Mouse (Mus musculus) left cerebral cortex, postnatal 10 days (tissue): ENCODE results near the gene Dis3l. TPM values are rescaled to one million over a fixed set of nuclear protein-coding genes. Genes with fewer than 3 reads are reported as not detected.
"Not testable (repeated sequence)": the region's sequence is repeated elsewhere in the genome, so short reads cannot be mapped to it uniquely, and the experiment has no call there.

Experiments
- DNase-seq, 2 experiments: peaks; one replicate each; pipeline ENCODE4 v3.0.0; 2021 to 2022; ENCODE audit warnings: low spot score in 2 of 2, mixed read lengths in 1 of 2; ENCODE audit errors: extremely low spot score in 1 of 2
- intact Hi-C: fragments of 180-260 bp; cut with DNase I; formaldehyde crosslinking; loops from one replicate; pipeline ENCODE4 v1.15.1; 2025
- total RNA-seq, 2 experiments: library from RNA; stranded (reverse); gene quantifications; 2 replicates each; pipeline ENCODE4 v1.2.3; 2021

Dis3l gene
- total RNA-seq, 2 experiments from 2014 or later, result 28.5 to 30.2 TPM

GRCm38 (mm10) chr9:64273757-64274156 is 67.3 kb downstream of the Dis3l start:
- intact Hi-C loops, result loop anchor here (5.0 kb wide), 1 partner anchor 136 kb away; no protein-coding TSS in a partner anchor

GRCm38 (mm10) chr9:64272611-64273010 is 68.5 kb downstream of the Dis3l start:
- intact Hi-C loops, result loop anchor here (5.0 kb wide), 1 partner anchor 135 kb away; no protein-coding TSS in a partner anchor
- DNase-seq, result peak; percentile 48 to 66

More at GRCm38 (mm10) chr9:64273757-64274156, 67.3 kb downstream of the Dis3l start:
- no peak for DNase-seq

GRCm38 (mm10) chr9:64271249-64271648 is 69.8 kb downstream of the Dis3l start:
- intact Hi-C loops, result loop anchor here (5.0 kb wide), 1 partner anchor 134 kb away; no protein-coding TSS in a partner anchor
- DNase-seq, result no peak

- intact Hi-C loops, DNase-seq: not testable (repeated sequence)
Observed at GRCm38 (mm10) chr9:64268836-64269235, 72.3 kb downstream of the Dis3l start.

- intact Hi-C loops, result no loop called here
- no peak for DNase-seq
Observed at GRCm38 (mm10) chr9:64268196-64268595, 72.9 kb downstream of the Dis3l start.

- intact Hi-C loops, result no loop called here
- no peak for DNase-seq
Observed at GRCm38 (mm10) chr9:64267231-64267630, 73.9 kb downstream of the Dis3l start.

GRCm38 (mm10) chr9:64264813-64265212 is 76.3 kb downstream of the Dis3l start:
- DNase-seq, result no peak
- intact Hi-C loops, result no loop called here

- DNase-seq, result no peak
- intact Hi-C loops, result no loop called here
Observed at GRCm38 (mm10) chr9:64261023-64261422, 80.1 kb downstream of the Dis3l start.

GRCm38 (mm10) chr9:64259906-64260305 is 81.2 kb downstream of the Dis3l start:
- DNase-seq, result no peak
- intact Hi-C loops, result no loop called here

Other genes with a start within 250 kb of the Dis3l start
- gene Lctl, start 224.1 kb downstream of the Dis3l start, total RNA-seq, result not detected
- 1 to 10 TPM; 5.1 to 7.1 TPM for gene Zwilch, start 168.2 kb downstream of the Dis3l start, total RNA-seq
- 100 to 1,000 TPM; 554 to 592 TPM for gene Rpl4, start 167.9 kb downstream of the Dis3l start, total RNA-seq
- gene Snapc5, start 162.0 kb downstream of the Dis3l start, total RNA-seq, result 10 to 100 TPM; 19.3 to 19.9 TPM
- 1 to 10 TPM; 4.0 to 4.3 TPM for gene Uchl4, start 106.1 kb downstream of the Dis3l start, total RNA-seq
- gene Map2k1, start 87.7 kb downstream of the Dis3l start, total RNA-seq, result 100 to 1,000 TPM; 155 to 165 TPM
- 10 to 100 TPM; 18.0 to 19.4 TPM for gene Tipin, start 59.7 kb downstream of the Dis3l start, total RNA-seq
- 1 to 10 TPM; 7.3 to 9.1 TPM for gene Megf11, start 44.3 kb upstream of the Dis3l start, total RNA-seq